Mouse (Mus musculus): Measurements from ENCODE around the gene Lrrc20. TPM values are rescaled to one million over a fixed set of nuclear protein-coding genes. Genes with fewer than 3 reads are reported as not detected.
"Not testable (repeated sequence)": the region's sequence is repeated elsewhere in the genome, so short reads cannot be mapped to it uniquely, and the experiment has no call there.

Gene Lrrc20
- 10 to 100 TPM; 23.2 to 25.2 TPM for total RNA-seq (2021)
- long read RNA-seq, transcript Lrrc20-201 (5 exons, 3,216 nt), result major isoform, 10 of 17 reads
- long read RNA-seq, partial matches to known transcripts, result 6 of 17 reads
- long read RNA-seq, other reads (novel, unspliced or antisense), result 1 of 17 reads

DNA sequence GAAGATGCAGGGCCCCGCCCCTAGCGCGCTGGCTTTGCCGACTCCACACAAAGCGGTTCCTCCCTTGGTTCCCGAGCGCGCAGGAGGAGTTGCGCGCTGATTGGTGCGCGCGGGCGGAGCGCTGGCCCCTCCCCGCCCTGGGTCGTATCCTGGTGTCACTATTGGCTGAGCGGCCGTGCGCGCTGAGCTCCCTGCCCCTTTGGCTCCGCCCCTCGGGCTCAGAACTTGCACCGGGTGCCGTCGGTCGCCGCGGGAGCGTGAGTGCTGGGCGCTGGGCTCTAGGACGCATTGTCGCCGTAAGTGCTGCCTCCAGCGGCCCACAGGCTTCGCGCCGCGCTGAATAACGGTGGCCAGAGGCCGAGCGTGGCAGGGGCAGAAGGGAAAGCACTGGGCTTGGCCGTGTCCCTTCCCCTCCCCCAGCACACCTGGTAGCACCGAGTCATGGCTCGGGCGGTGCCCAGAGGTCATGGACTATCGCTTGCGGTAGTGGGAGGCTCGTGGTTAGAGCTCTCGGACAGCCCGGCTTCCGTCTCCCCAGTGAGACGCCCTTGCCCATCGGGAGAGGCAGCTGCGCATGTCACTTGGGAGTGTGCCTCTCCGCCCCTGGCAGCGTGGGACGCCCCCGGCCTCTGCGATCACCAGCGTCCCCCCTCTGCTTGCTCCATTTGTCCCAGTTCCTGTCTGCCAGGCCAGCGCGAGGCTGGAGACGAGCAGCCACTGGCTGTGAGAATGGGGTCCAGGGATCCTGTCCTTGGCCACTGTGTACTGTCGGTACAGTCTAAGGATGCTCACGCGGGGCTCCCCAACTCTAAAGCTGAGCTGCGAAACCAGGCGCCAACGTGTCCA lies at the start of gene Lrrc20:
Gene Lrrc20, plus strand, starts transcription at position 208 of the 846 bp plus-strand sequence.
- peak; percentile 95 to 97 for DNase-seq (ENCODE audit: low spot score in 2 of 2)

DNA sequence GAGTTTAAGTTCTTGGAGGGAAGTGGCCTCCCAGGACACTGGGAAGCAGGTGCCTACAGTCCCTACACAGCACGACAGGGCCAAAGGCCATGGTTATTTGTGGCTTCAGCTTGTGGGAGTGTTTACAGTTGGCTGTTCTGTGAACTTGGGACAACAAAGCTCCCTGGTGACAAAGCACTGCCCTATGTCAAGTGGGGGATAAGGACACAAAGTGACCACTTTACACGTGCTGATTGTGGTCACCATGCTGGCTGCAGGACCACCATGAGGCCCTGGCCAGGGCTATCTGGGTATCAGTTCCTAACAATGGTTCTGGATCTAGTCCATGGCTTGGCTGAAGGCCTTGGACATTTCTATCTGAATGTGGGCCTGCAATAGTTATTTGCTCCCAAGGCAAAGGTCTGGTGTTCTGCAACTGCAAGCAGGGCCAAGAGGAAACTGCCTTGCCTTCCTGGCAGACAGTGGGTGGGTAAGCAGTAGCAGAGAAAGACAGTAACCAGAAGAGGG lies 49.3 kb upstream of the Lrrc20 start:
- no peak for DNase-seq (ENCODE audit: low spot score in 2 of 2)

GRCm38 (mm10) chr10:61427951-61428350 lies 47.6 kb upstream of the Lrrc20 start:
- DNase-seq (ENCODE audit: low spot score in 2 of 2), result no peak

- DNase-seq (ENCODE audit: low spot score in 2 of 2), result no peak
Measured at GRCm38 (mm10) chr10:61428416-61428815, 47.2 kb upstream of the Lrrc20 start.

GRCm38 (mm10) chr10:61429043-61429442 lies 46.6 kb upstream of the Lrrc20 start:
- no peak for DNase-seq (ENCODE audit: low spot score in 2 of 2)

DNA sequence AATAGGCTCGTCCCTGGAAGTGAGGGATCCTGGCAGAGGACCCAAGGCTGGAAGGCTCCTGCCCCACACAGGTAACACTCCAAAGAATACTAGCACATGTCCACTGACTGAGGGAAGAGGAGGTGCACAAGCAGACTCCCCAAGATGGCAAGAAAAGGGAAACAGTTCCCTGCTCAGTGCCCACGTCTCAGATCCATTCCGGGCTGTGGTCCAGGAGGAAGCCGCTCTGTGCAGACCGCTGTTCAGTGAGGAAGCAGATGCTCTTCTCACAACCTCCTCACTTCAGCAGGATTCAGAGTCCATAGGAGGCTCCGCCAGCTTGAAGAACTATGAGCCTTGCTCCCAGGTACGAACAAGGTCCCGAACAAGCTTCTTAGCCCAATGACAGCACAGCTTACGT lies 44.2 kb upstream of the Lrrc20 start:
- peak; percentile 52 to 69 for DNase-seq (ENCODE audit: low spot score in 2 of 2)

GRCm38 (mm10) chr10:61440202-61440800 lies 35.3 kb upstream of the Lrrc20 start:
- no peak for DNase-seq (ENCODE audit: low spot score in 2 of 2)

DNA sequence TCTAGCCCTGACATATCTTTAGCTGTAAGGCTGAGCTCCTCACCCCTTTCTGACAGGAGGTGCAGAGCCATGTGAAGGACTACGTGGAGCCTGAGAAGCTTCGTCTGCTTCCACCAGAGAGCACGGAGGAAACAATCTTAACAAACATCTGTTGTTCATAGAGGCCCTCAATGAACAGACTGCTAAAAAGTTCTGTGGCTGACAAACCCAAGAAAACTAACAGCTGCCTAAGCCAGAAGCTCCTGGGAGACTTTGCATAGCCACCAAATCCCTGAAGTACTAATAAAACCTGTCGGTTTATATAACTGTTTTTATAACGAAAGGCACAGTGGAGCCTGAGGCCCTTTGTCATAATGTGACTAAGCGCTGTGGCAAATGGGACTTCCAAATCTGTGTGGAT lies 32.1 kb upstream of the Lrrc20 start:
- DNase-seq (ENCODE audit: low spot score in 2 of 2), result peak in 1 of 2 experiments; percentile 36

- no peak for DNase-seq (ENCODE audit: low spot score in 2 of 2)
Measured at GRCm38 (mm10) chr10:61443876-61444275, 31.7 kb upstream of the Lrrc20 start.

GRCm38 (mm10) chr10:61445016-61445415 lies 30.6 kb upstream of the Lrrc20 start:
- peak in 1 of 2 experiments; percentile 67 for DNase-seq (ENCODE audit: low spot score in 2 of 2)

- no peak for DNase-seq (ENCODE audit: low spot score in 2 of 2)
Measured at GRCm38 (mm10) chr10:61447581-61448353, 27.8 kb upstream of the Lrrc20 start.

- DNase-seq (ENCODE audit: low spot score in 2 of 2), result no peak
Measured at GRCm38 (mm10) chr10:61448834-61449233, 26.8 kb upstream of the Lrrc20 start.

DNA sequence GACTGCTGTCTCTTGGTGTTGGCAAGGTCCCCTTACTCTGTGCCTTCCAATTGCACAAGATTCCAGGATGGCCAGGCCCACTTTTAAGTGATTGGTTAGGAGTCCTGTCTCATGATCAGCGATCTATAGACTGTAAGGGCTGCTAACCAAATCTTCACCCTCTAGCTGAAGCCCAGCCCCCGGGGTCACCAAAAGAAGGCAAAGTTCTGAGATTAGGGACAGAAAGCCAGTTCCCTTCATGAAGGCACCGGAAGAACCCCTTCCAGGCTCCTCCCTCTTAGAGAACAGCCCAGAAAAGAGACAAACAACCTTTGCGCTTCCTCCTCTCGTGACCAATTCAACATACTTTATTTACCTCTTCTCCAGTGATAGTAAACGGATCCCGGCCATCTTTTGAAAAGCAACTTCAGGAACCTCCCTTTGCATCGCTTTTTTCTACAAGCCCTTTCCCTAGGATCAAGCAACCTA lies 24.1 kb upstream of the Lrrc20 start:
- DNase-seq (ENCODE audit: low spot score in 2 of 2), result no peak

GRCm38 (mm10) chr10:61451931-61452617 lies 23.5 kb upstream of the Lrrc20 start:
- DNase-seq (ENCODE audit: low spot score in 2 of 2), result peak in 1 of 2 experiments; percentile 41

DNA sequence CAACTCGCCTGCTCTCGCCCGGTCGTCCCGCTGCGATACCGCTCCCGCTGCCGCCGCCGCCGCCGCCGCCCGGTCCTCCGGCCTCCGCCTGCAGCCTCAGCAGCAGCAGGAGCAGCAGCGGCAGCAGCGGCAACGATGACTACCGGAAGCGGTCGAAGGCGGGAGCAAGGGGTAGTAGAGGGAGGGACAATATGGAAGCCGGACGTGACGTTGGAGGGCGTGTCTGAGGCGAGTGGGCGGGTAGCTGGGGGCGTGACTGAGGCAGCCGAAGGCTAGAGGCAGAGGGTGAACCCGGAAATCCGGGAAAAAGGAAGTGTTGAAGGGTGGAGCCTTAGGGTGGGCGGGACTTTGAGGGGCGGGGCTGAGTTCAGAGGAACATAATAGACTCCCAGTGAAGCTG lies 23.0 kb upstream of the Lrrc20 start, which contains the start of gene Eif4ebp2:
Gene Eif4ebp2, minus strand, starts transcription at position 17 of the 400 bp plus-strand sequence.
- peak; percentile 98 for DNase-seq (ENCODE audit: low spot score in 2 of 2)

DNA sequence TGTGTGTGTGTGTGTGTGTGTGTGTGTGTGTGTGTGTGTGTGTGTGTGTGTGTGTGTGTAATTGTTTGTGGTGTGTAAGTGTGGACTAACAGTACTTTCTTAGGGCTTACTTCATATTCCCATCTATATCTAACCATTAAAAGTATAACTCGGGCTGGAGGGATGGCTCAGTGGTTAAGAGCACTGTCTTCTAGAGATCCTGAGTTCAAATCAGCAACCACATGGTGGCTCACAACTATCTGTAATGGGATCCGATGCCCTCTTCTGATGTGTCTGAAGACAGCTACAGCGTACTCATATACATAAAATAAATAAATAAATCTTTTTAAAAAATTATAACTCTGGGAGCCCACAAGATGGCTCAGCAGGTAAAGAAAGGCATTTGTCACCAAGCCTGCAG lies 22.4 kb upstream of the Lrrc20 start:
- not testable (repeated sequence) for DNase-seq (ENCODE audit: low spot score in 2 of 2)

- DNase-seq (ENCODE audit: low spot score in 2 of 2), result no peak
Measured at GRCm38 (mm10) chr10:61457182-61457581, 18.4 kb upstream of the Lrrc20 start.

- DNase-seq (ENCODE audit: low spot score in 2 of 2), result no peak
Measured at GRCm38 (mm10) chr10:61465009-61465408, 10.6 kb upstream of the Lrrc20 start.

GRCm38 (mm10) chr10:61466242-61466641 lies 9.4 kb upstream of the Lrrc20 start:
- DNase-seq (ENCODE audit: low spot score in 2 of 2), result no peak

- peak in 1 of 2 experiments; percentile 45 for DNase-seq (ENCODE audit: low spot score in 2 of 2)
Measured at GRCm38 (mm10) chr10:61466873-61467272, 8.7 kb upstream of the Lrrc20 start.
